Mouse (Mus musculus) cerebellum, adult 8-10 months (tissue): Measurements from ENCODE around the gene Zic5.

Experiments used
- DNase-seq: peaks from one replicate; pipeline ENCODE4 v3.0.0; 2022

Gene Zic5

GRCm38 (mm10) chr14:122464763-122465741 is at the start of gene Zic5:
Zic5 (minus strand) TSS chr14:122465677.
- DNase-seq, result peak; percentile 88

GRCm38 (mm10) chr14:122513511-122514036 is 48.1 kb upstream of the Zic5 start:
- DNase-seq, result no peak

- no peak for DNase-seq
These were observed 46.0 kb upstream of the Zic5 start for GRCm38 (mm10) chr14:122511519-122511918.

GRCm38 (mm10) chr14:122509058-122509457 is 43.6 kb upstream of the Zic5 start:
- DNase-seq, result no peak

GRCm38 (mm10) chr14:122492015-122492414 is 26.5 kb upstream of the Zic5 start:
- no peak for DNase-seq

- no peak for DNase-seq
These were observed 26.0 kb upstream of the Zic5 start for GRCm38 (mm10) chr14:122491521-122491920.

GRCm38 (mm10) chr14:122490441-122491328 is 25.2 kb upstream of the Zic5 start, which contains the start of gene Gm10837:
Gm10837 (plus strand) TSS chr14:122490586.
- peak; percentile 72 for DNase-seq

- peak; percentile 57 for DNase-seq
These were observed 24.4 kb upstream of the Zic5 start for GRCm38 (mm10) chr14:122489686-122490414.

- no peak for DNase-seq
These were observed 23.6 kb upstream of the Zic5 start for GRCm38 (mm10) chr14:122489041-122489440.

- DNase-seq, result peak; percentile 49
These were observed 21.9 kb upstream of the Zic5 start for GRCm38 (mm10) chr14:122487366-122487765.

GRCm38 (mm10) chr14:122486611-122487010 is 21.1 kb upstream of the Zic5 start:
- DNase-seq, result no peak

GRCm38 (mm10) chr14:122485635-122486181 is 20.2 kb upstream of the Zic5 start:
- DNase-seq, result peak; percentile 57

- peak; percentile 63 for DNase-seq
These were observed 19.5 kb upstream of the Zic5 start for GRCm38 (mm10) chr14:122484844-122485551.

- DNase-seq, result no peak
These were observed 19.0 kb upstream of the Zic5 start for GRCm38 (mm10) chr14:122484458-122484843.

GRCm38 (mm10) chr14:122483556-122484421 is 18.3 kb upstream of the Zic5 start:
- DNase-seq, result peak; percentile 80

- DNase-seq, result peak; percentile 34
These were observed 17.5 kb upstream of the Zic5 start for GRCm38 (mm10) chr14:122483024-122483385.

GRCm38 (mm10) chr14:122482081-122483023 is 16.9 kb upstream of the Zic5 start:
- DNase-seq, result peak; percentile 61

GRCm38 (mm10) chr14:122481181-122481580 is 15.7 kb upstream of the Zic5 start:
- peak; percentile 69 for DNase-seq

GRCm38 (mm10) chr14:122480355-122480754 is 14.9 kb upstream of the Zic5 start:
- DNase-seq, result peak; percentile 30
